Mouse (Mus musculus) spleen, postnatal 10 days (tissue): ENCODE data around the gene Olfr790.

Experiments used
- DNase-seq, 2 experiments: peaks; one replicate each; pipeline ENCODE4 v3.0.0; 2021 to 2022; ENCODE audit warnings: low spot score in 2 of 2

Olfr790 gene

GRCm38 (mm10) chr10:129498192-129498591 is at the start of gene Olfr790:
Olfr790 (plus strand) TSS chr10:129498492.
- DNase-seq: no peak

- DNase-seq: no peak
Observed at GRCm38 (mm10) chr10:129461562-129461961, 36.7 kb upstream of the Olfr790 start, which contains the start of gene Olfr787. Olfr787 (plus strand) TSS chr10:129461862.

- no peak for DNase-seq
Observed at GRCm38 (mm10) chr10:129470698-129471097, 27.6 kb upstream of the Olfr790 start, which contains the start of gene Olfr788. Olfr788 (plus strand) TSS chr10:129470998.

- no peak for DNase-seq
Observed at GRCm38 (mm10) chr10:129473256-129473655, 25.0 kb upstream of the Olfr790 start.

GRCm38 (mm10) chr10:129473723-129474122 is 24.6 kb upstream of the Olfr790 start:
- no peak for DNase-seq

- no peak for DNase-seq
Observed at GRCm38 (mm10) chr10:129484452-129484851, 13.8 kb upstream of the Olfr790 start, which contains the start of gene Olfr789. Olfr789 (plus strand) TSS chr10:129484752.

GRCm38 (mm10) chr10:129490101-129490500 is 8.2 kb upstream of the Olfr790 start:
- DNase-seq: no peak

- no peak for DNase-seq
Observed at GRCm38 (mm10) chr10:129521492-129521891, 23.2 kb downstream of the Olfr790 start, which contains the start of gene Olfr791. Olfr791 (plus strand) TSS chr10:129521792.

- DNase-seq: no peak
Observed at GRCm38 (mm10) chr10:129538862-129539261, 40.6 kb downstream of the Olfr790 start, which contains the start of gene Olfr792. Olfr792 (plus strand) TSS chr10:129539162.

- no peak for DNase-seq
Observed at GRCm38 (mm10) chr10:129549354-129549753, 51.1 kb downstream of the Olfr790 start.
